In genomic region chr17:15180223-15180860, GRCm38 (mm10) we compare ENCODE assay signal across 22 mouse cellular contexts.
DNase-seq lines count a peak whose midpoint lies in the region; ATAC-seq lines count a peak whose summit lies in the region.
"Had no signal": no experiment of that assay in that cellular context is flagged by ENCODE, and none has a peak within 500 bp of the region (broad histone marks: within the 10 kb centered on the region; RNA-seq: fewer than 3 reads in every experiment).

No protein-coding gene starts in this region.

- 0 out of 2 replicates have a peak, but pooled peaks cover 4% of the 10 kb centered on the region for H3K27me3 ChIP-seq in hindbrain, embryonic 15.5 days
- no peaks in the 10 kb centered on the region for H3K27me3 ChIP-seq in midbrain, embryonic 14.5 days (ENCODE audit: control insufficient read depth, insufficient read depth, low read length)
- H3K27me3 ChIP-seq: intestine, embryonic 15.5 days had no signal

- no peaks in the 10 kb centered on the region for H3K9me3 ChIP-seq in hindbrain, embryonic 15.5 days
- H3K9me3 ChIP-seq in midbrain, embryonic 14.5 days (ENCODE audit: control insufficient read depth, low read length), result no peaks in the 10 kb centered on the region
- H3K9me3 ChIP-seq: heart, embryonic 10.5 days; intestine, embryonic 15.5 days; kidney, embryonic 15.5 days; limb, embryonic 12.5 days; liver, embryonic 13.5 days; lung, embryonic 15.5 days had no signal

- 21% methylated on average over 10 of the region's 10 CpGs for WGBS in hindbrain, embryonic 15.5 days
- 16% methylated on average over 10 of the region's 10 CpGs for WGBS in midbrain, embryonic 14.5 days

- H3K4me2 ChIP-seq in hindbrain, embryonic 15.5 days, result no peak overlapping the region
- no peak overlapping the region for H3K4me2 ChIP-seq in midbrain, embryonic 14.5 days (ENCODE audit: low read length)
- H3K4me2 ChIP-seq: intestine, embryonic 15.5 days; kidney, embryonic 15.5 days; limb, embryonic 12.5 days; liver, embryonic 13.5 days; lung, embryonic 15.5 days had no signal

- no peak overlapping the region for H3K27ac ChIP-seq in hindbrain, embryonic 15.5 days (replicated peaks)
- H3K27ac ChIP-seq in midbrain, embryonic 14.5 days (replicated peaks; ENCODE audit: low read depth, low read length), result peak overlapping the region; percentile 38; the same call in 1 of the 2 replicates
- H3K27ac ChIP-seq: heart, embryonic 10.5 days; intestine, embryonic 15.5 days; kidney, embryonic 15.5 days; left cerebral cortex, adult 2 months; limb, embryonic 12.5 days; liver, embryonic 13.5 days; lung, embryonic 15.5 days; macrophage had no signal

- H3K36me3 ChIP-seq in hindbrain, embryonic 15.5 days, result no peaks in the 10 kb centered on the region
- H3K36me3 ChIP-seq in midbrain, embryonic 14.5 days (ENCODE audit: control insufficient read depth, insufficient read depth, low read length), result no peaks in the 10 kb centered on the region
- H3K36me3 ChIP-seq: heart, embryonic 10.5 days; intestine, embryonic 15.5 days; kidney, embryonic 15.5 days; limb, embryonic 12.5 days; liver, embryonic 13.5 days; lung, embryonic 15.5 days had no signal

- H3K4me3 ChIP-seq in hindbrain, embryonic 15.5 days, result no peak overlapping the region
- H3K4me3 ChIP-seq in midbrain, embryonic 14.5 days (replicated peaks; ENCODE audit: low read depth, low read length), result no peak overlapping the region
- H3K4me3 ChIP-seq: heart, embryonic 10.5 days; intestine, embryonic 15.5 days; kidney, embryonic 15.5 days; left cerebral cortex, adult 2 months; limb, embryonic 12.5 days; liver, embryonic 13.5 days; lung, embryonic 15.5 days had no signal

- H3K4me1 ChIP-seq in hindbrain, embryonic 15.5 days (replicated peaks), result peaks cover 26% of the 10 kb centered on the region
- H3K4me1 ChIP-seq in midbrain, embryonic 14.5 days (ENCODE audit: control insufficient read depth, insufficient read depth, low read length), result peaks cover 28% of the 10 kb centered on the region
- H3K4me1 ChIP-seq: heart, embryonic 10.5 days; liver, embryonic 13.5 days; lung, embryonic 15.5 days had no signal

- intact Hi-C loops in gastrocnemius, postnatal 36 days (cut with DNase I), result loop anchor here (5.0 kb wide), 1 partner anchor 113 kb away; no protein-coding TSS in a partner anchor

- ATAC-seq in frontal cortex, adult (ENCODE audit: low TSS enrichment), result peak; percentile 31; the same call in 1 of the 2 replicates
- peak; percentile 62; the same call in 1 of the 2 replicates for ATAC-seq in hindbrain, embryonic 15.5 days (ENCODE audit: low FRiP score, low read depth)
- ATAC-seq in midbrain, embryonic 14.5 days (ENCODE audit: low FRiP score, low TSS enrichment), result 0 out of 2 replicates have a peak, but pooled peaks have one; percentile 21
- no peak for ATAC-seq in megakaryocyte-erythroid progenitor cell, adult 5-6 weeks (replicated peaks; ENCODE audit: low FRiP score, low TSS enrichment, poor library complexity, severe bottlenecking)
- ATAC-seq: intestine, embryonic 15.5 days had no signal

- H3K9ac ChIP-seq in hindbrain, embryonic 15.5 days, result no peak overlapping the region
- no peak overlapping the region for H3K9ac ChIP-seq in midbrain, embryonic 14.5 days (replicated peaks; ENCODE audit: low read length)
- H3K9ac ChIP-seq: intestine, embryonic 15.5 days; kidney, embryonic 15.5 days; limb, embryonic 12.5 days; liver, embryonic 13.5 days; lung, embryonic 15.5 days had no signal

- DNase-seq in frontal cortex, adult 2 months (ENCODE audit: extremely low spot score in 1 of 2, low spot score in 1 of 2), result no peak
- DNase-seq in Muller cell, postnatal 12 days (ENCODE audit: inconsistent ontology term), result peak; percentile 85
- DNase-seq in midbrain, embryonic 14.5 days, result peak; percentile 43
- no peak for DNase-seq in adrenal gland, postnatal 25 days
- DNase-seq in gastrocnemius, postnatal 36 days, result no peak
- DNase-seq: cerebellum, adult 11 months; cerebellum, postnatal 25 days; gastrocnemius, postnatal 14 days; heart, postnatal 10 days; liver, embryonic 13.5 days; spleen, adult 18-20 months; thymus, adult 18-20 months had no signal

Comparison
In these comparisons a context has a peak if more than half of its experiments do, and no peak if none do; other contexts are left out.
1. DNase-seq: peak in Muller cell, postnatal 12 days (single experiment) and midbrain, embryonic 14.5 days (single experiment); none in frontal cortex, adult 2 months (0 of 2), adrenal gland, postnatal 25 days (single experiment) and gastrocnemius, postnatal 36 days (0 of 2).